Mouse (Mus musculus) heart, embryonic 10.5 days (tissue): Measurements from ENCODE around the gene Myo3b. TPM values are rescaled to one million over a fixed set of nuclear protein-coding genes. Genes with fewer than 3 reads are reported as not detected.

Experiments used
- DNase-seq: peaks from one replicate; pipeline ENCODE4 v3.0.0-alpha.2; 2017; ENCODE audit warnings: low spot score
- H3K27ac ChIP-seq: fragments of 300-500 bp; sonication (generic); 2 replicates; pipeline ENCODE4 v1.5.1; 2016; ENCODE audit warnings: mild to moderate bottlenecking
- H3K27me3 ChIP-seq: fragments of 300-500 bp; sonication (generic); 2 replicates; pipeline ENCODE4 v1.6.1; 2016; ENCODE audit warnings: mild to moderate bottlenecking; ENCODE audit not compliant: poor library complexity, insufficient read depth, severe bottlenecking
- H3K36me3 ChIP-seq: fragments of 300-500 bp; sonication (generic); 2 replicates; pipeline ENCODE4 v1.6.1; 2016; ENCODE audit warnings: mild to moderate bottlenecking, moderate library complexity
- H3K4me1 ChIP-seq: fragments of 300-500 bp; sonication (generic); 2 replicates; pipeline ENCODE4 v1.6.1; 2016; ENCODE audit warnings: mild to moderate bottlenecking
- H3K4me3 ChIP-seq: fragments of 300-500 bp; sonication (generic); 2 replicates; pipeline ENCODE4 v1.5.1; 2016; ENCODE audit warnings: mild to moderate bottlenecking, moderate library complexity
- H3K9me3 ChIP-seq: fragments of 300-500 bp; sonication (generic); 2 replicates; pipeline ENCODE4 v1.6.1; 2016; ENCODE audit warnings: mild to moderate bottlenecking, moderate library complexity
- WGBS: fragments of 180-500 bp; shearing (Covaris S2); methylation state at CpG from one replicate; pipeline ENCODE4 v1.1.7; 2016; 5-methylcytosine and 5-hydroxymethylcytosine counted together
- polyA plus RNA-seq: library from polyadenylated mRNA; unstranded; fragments of >200 nt; fragmentation: Nextera tagmentation; extraction: Ambion mirVana; gene quantifications from 2 replicates; pipeline ENCODE4 v1.2.1, GENCODE M21; 2016

Gene Myo3b
- polyA plus RNA-seq, 1 experiment from 2014 or later: 0.25 TPM

- Histone ChIP-seq H3K4me3 (no peak overlapping the region), H3K27me3 (no peaks in the 10 kb centered on the region), H3K36me3 (no peaks in the 10 kb centered on the region), H3K4me1 (peaks cover 6% of the 10 kb centered on the region; the same call in 1 of the 2 replicates), H3K9me3 (no peaks in the 10 kb centered on the region), H3K27ac (no peak overlapping the region)
- WGBS: 78% methylated on average over 5 of the region's 5 CpGs
- no peak for DNase-seq
Observed at GRCm38 (mm10) chr2:70034895-70035294, 4.0 kb upstream of the Myo3b start.

- Histone ChIP-seq H3K4me1 (peaks cover 6% of the 10 kb centered on the region; the same call in 1 of the 2 replicates), H3K27ac (no peak overlapping the region), H3K27me3 (no peaks in the 10 kb centered on the region), H3K36me3 (no peaks in the 10 kb centered on the region), H3K4me3 (no peak overlapping the region), H3K9me3 (no peaks in the 10 kb centered on the region)
- no peak for DNase-seq
- 63% methylated on average over 1 of the region's 1 CpGs for WGBS
Observed at GRCm38 (mm10) chr2:70035358-70035757, 3.6 kb upstream of the Myo3b start.

GRCm38 (mm10) chr2:70037221-70037620 lies 1.7 kb upstream of the Myo3b start:
- DNase-seq: no peak
- Histone ChIP-seq H3K4me1 (peaks cover 6% of the 10 kb centered on the region; the same call in 1 of the 2 replicates), H3K27ac (no peak overlapping the region)

GRCm38 (mm10) chr2:70044466-70044865 lies 5.5 kb downstream of the Myo3b start:
- Histone ChIP-seq H3K27ac (no peak overlapping the region), H3K9me3 (no peaks in the 10 kb centered on the region), H3K27me3 (no peaks in the 10 kb centered on the region), H3K4me3 (no peak overlapping the region), H3K36me3 (no peaks in the 10 kb centered on the region), H3K4me1 (no peaks in the 10 kb centered on the region)
- no peak for DNase-seq
- WGBS: 66% methylated on average over 6 of the region's 6 CpGs

More at GRCm38 (mm10) chr2:70037221-70037620, 1.7 kb upstream of the Myo3b start:
- Histone ChIP-seq H3K4me3 (no peak overlapping the region), H3K27me3 (no peaks in the 10 kb centered on the region), H3K9me3 (no peaks in the 10 kb centered on the region), H3K36me3 (no peaks in the 10 kb centered on the region)
- WGBS: 66% methylated on average over 8 of the region's 8 CpGs

- Histone ChIP-seq H3K27me3 (no peaks in the 10 kb centered on the region), H3K9me3 (no peaks in the 10 kb centered on the region), H3K27ac (no peak overlapping the region), H3K4me1 (no peaks in the 10 kb centered on the region), H3K4me3 (no peak overlapping the region), H3K36me3 (no peaks in the 10 kb centered on the region)
- WGBS: 83% methylated on average over 11 of the region's 11 CpGs
- no peak for DNase-seq
Observed at GRCm38 (mm10) chr2:70047868-70048267, 8.9 kb downstream of the Myo3b start.

GRCm38 (mm10) chr2:70053803-70054202 lies 14.9 kb downstream of the Myo3b start:
- H3K36me3 ChIP-seq: no peaks in the 10 kb centered on the region

GRCm38 (mm10) chr2:70058201-70058600 lies 19.3 kb downstream of the Myo3b start:
- Histone ChIP-seq H3K9me3 (no peaks in the 10 kb centered on the region), H3K27me3 (no peaks in the 10 kb centered on the region), H3K4me1 (0 out of 2 replicates have a peak, but pooled peaks cover 4% of the 10 kb centered on the region), H3K4me3 (no peak overlapping the region), H3K36me3 (no peaks in the 10 kb centered on the region), H3K27ac (no peak overlapping the region)
- 82% methylated on average over 4 of the region's 4 CpGs for WGBS
- no peak for DNase-seq

More at GRCm38 (mm10) chr2:70053803-70054202, 14.9 kb downstream of the Myo3b start:
- no peak overlapping the region for H3K4me3 ChIP-seq
- H3K27me3 ChIP-seq: no peaks in the 10 kb centered on the region
- 83% methylated on average over 9 of the region's 9 CpGs for WGBS
- H3K27ac ChIP-seq: no peak overlapping the region
- no peaks in the 10 kb centered on the region for H3K4me1 ChIP-seq
- H3K9me3 ChIP-seq: no peaks in the 10 kb centered on the region
- no peak for DNase-seq

GRCm38 (mm10) chr2:70060359-70061345 lies 21.7 kb downstream of the Myo3b start:
- no peak for DNase-seq
- 0 out of 2 replicates have a peak, but pooled peaks cover 4% of the 10 kb centered on the region for H3K4me1 ChIP-seq
- H3K9me3 ChIP-seq: no peaks in the 10 kb centered on the region
- H3K27me3 ChIP-seq: peaks cover 13% of the 10 kb centered on the region; the same call in 1 of the 2 replicates
- 51% methylated on average over 11 of the region's 11 CpGs for WGBS
- no peaks in the 10 kb centered on the region for H3K36me3 ChIP-seq
- H3K27ac ChIP-seq: no peak overlapping the region
- no peak overlapping the region for H3K4me3 ChIP-seq

GRCm38 (mm10) chr2:70065116-70065515 lies 26.2 kb downstream of the Myo3b start:
- no peaks in the 10 kb centered on the region for H3K36me3 ChIP-seq
- no peak overlapping the region for H3K27ac ChIP-seq
- H3K9me3 ChIP-seq: no peaks in the 10 kb centered on the region
- DNase-seq: no peak
- peaks cover 21% of the 10 kb centered on the region; the same call in 1 of the 2 replicates for H3K4me1 ChIP-seq
- peaks cover 13% of the 10 kb centered on the region; the same call in 1 of the 2 replicates for H3K27me3 ChIP-seq
- WGBS: 72% methylated on average over 6 of the region's 6 CpGs
- H3K4me3 ChIP-seq: no peak overlapping the region

GRCm38 (mm10) chr2:70065729-70066300 lies 26.9 kb downstream of the Myo3b start:
- Histone ChIP-seq H3K4me1 (peaks cover 18% of the 10 kb centered on the region; the same call in 1 of the 2 replicates), H3K4me3 (no peak overlapping the region), H3K36me3 (no peaks in the 10 kb centered on the region), H3K9me3 (no peaks in the 10 kb centered on the region), H3K27me3 (peaks cover 13% of the 10 kb centered on the region; the same call in 1 of the 2 replicates), H3K27ac (no peak overlapping the region)
- WGBS: 68% methylated on average over 7 of the region's 7 CpGs
- peak; percentile 60 for DNase-seq

GRCm38 (mm10) chr2:70066338-70067022 lies 27.6 kb downstream of the Myo3b start:
- no peaks in the 10 kb centered on the region for H3K36me3 ChIP-seq
- H3K27ac ChIP-seq: no peak overlapping the region
- peaks cover 13% of the 10 kb centered on the region; the same call in 1 of the 2 replicates for H3K27me3 ChIP-seq
- no peak overlapping the region for H3K4me3 ChIP-seq
- H3K4me1 ChIP-seq: peaks cover 18% of the 10 kb centered on the region; the same call in 1 of the 2 replicates
- H3K9me3 ChIP-seq: no peaks in the 10 kb centered on the region
- DNase-seq: peak; percentile 25
- WGBS: 85% methylated on average over 6 of the region's 6 CpGs

GRCm38 (mm10) chr2:70069861-70070260 lies 30.9 kb downstream of the Myo3b start:
- peak; percentile 58 for DNase-seq
- H3K4me1 ChIP-seq: peaks cover 18% of the 10 kb centered on the region; the same call in 1 of the 2 replicates
- peaks cover 7% of the 10 kb centered on the region; the same call in 1 of the 2 replicates for H3K27me3 ChIP-seq
- 70% methylated on average over 5 of the region's 5 CpGs for WGBS
- no peak overlapping the region for H3K27ac ChIP-seq
- H3K9me3 ChIP-seq: no peaks in the 10 kb centered on the region
- no peaks in the 10 kb centered on the region for H3K36me3 ChIP-seq
- no peak overlapping the region for H3K4me3 ChIP-seq
